Mouse (Mus musculus): ENCODE results near the gene Gm45717. TPM values are rescaled to one million over a fixed set of nuclear protein-coding genes. Genes with fewer than 3 reads are reported as not detected.

Gene Gm45717
- polyA plus RNA-seq, 1 experiment from 2014 or later = not detected

DNA sequence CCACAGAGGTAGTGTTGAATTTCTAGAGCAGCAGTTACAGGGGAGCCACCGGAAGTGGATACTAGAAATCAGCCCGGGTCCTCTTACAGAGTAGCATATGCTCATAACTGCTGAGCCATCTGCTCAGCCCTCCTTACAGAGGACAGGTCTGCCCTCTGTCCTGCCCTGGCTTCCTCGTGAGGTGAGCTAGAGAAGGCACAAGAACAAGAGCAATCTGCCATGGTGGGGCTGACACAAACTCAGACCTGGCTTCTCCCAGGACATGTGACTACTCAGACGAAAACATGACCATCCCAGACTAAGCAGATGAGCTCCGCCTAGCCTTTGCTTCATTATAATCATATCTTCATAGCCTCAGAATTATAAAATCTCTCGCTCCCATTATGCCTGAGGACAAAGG lies 4.0 kb downstream of the Gm45717 start:
- whole genome bisulfite sequencing (ENCODE audit: insufficient replicate concordance) = 61% methylated on average over 6 of the region's 6 CpGs
- no peak overlapping the region for H3K9ac ChIP-seq
- H3K4me2 ChIP-seq = no peak overlapping the region
- H3K9me3 ChIP-seq (replicated peaks) = no peaks in the 10 kb centered on the region
- DNase-seq (no peak), ATAC-seq (ENCODE audit: low read depth) (no peak)
- H3K4me3 ChIP-seq (replicated peaks) = no peak overlapping the region
- peaks cover 68% of the 10 kb centered on the region for H3K4me1 ChIP-seq (replicated peaks)
- no peaks in the 10 kb centered on the region for H3K27me3 ChIP-seq
- H3K36me3 ChIP-seq = peaks cover 25% of the 10 kb centered on the region
- no peak overlapping the region for H3K27ac ChIP-seq

DNA sequence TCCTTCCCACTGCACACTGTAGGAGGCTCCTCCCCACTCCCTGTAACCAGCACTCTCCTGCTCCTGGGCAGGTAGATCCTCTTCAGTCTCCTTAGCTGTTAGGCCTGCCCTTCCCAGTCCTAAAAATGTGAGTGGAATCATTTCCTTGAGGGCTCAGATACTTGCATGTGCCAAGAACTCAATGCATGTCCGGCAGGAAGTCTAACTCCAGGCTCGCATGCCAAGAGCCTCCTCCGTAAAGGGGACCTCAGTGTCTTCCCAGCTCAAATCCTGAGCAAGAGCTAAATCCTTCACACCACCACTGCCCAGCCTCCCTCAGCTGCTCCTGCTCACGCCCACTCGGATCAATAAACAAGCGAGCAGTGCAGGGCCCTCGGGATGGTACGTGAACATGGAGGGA lies 4.7 kb downstream of the Gm45717 start:
- H3K4me1 ChIP-seq (replicated peaks) = peaks cover 68% of the 10 kb centered on the region
- no peak overlapping the region for H3K9ac ChIP-seq
- no peaks in the 10 kb centered on the region for H3K27me3 ChIP-seq
- peaks cover 26% of the 10 kb centered on the region for H3K36me3 ChIP-seq
- 67% methylated on average over 8 of the region's 8 CpGs for WGBS (ENCODE audit: insufficient replicate concordance)
- no peak for DNase-seq
- no peaks in the 10 kb centered on the region for H3K9me3 ChIP-seq (replicated peaks)
- H3K4me2 ChIP-seq = no peak overlapping the region
- H3K4me3 ChIP-seq (replicated peaks) = no peak overlapping the region
- peak overlapping the region; percentile 22; the same call in 1 of the 2 replicates for H3K27ac ChIP-seq
- no peak for ATAC-seq (ENCODE audit: low read depth)

DNA sequence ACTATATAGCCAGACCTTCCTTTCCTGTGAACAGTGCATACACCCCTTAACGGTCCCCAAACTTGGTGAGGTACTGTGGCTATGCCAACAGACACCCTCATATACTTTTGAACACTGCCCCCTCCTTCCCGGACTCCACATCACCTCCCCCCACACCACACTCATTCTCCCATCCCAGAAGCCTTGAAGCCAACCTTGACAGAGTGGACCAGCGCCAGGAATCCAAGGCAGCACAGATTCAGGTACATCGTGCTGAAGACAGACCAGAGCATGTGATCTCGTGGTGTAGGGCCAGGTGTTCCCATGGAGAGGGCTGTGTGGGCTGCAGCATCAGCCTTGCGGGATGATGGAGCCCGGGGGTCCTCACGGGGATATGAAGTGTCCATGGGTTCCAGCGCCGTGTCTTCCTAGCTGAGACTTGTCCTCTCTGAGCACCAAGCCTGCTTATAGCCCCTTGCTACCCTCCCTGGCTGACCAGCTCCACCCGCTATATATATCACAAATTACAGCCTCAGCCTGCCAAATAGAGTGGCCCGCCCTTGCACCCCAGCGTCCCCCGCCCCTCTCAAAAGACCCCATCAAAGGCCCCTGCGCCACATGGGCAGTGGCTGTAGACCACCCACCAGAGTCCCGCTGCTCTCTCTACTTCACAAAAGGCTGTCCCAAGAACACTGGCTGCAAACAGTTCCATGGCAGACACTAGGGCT lies 5.8 kb downstream of the Gm45717 start, which contains the start of gene Ifitm5:
TSS of gene Ifitm5 (minus strand) at position 468 of the 707 bp plus-strand sequence.
- Histone ChIP-seq H3K4me1 (replicated peaks) (peaks cover 65% of the 10 kb centered on the region), H3K27ac (0 out of 2 replicates have a peak within 1 kb of the TSS, but pooled peaks have one; percentile 22), H3K9ac (no peak within 1 kb of the TSS), H3K36me3 (peaks cover 36% of the 10 kb centered on the region), H3K4me3 (replicated peaks) (no peak within 1 kb of the TSS), H3K4me2 (no peak within 1 kb of the TSS), H3K27me3 (no peaks in the 10 kb centered on the region), H3K9me3 (replicated peaks) (no peaks in the 10 kb centered on the region)
- 77% methylated on average over 16 of the region's 16 CpGs for WGBS (ENCODE audit: insufficient replicate concordance)
- ATAC-seq (ENCODE audit: low read depth) (no peak), DNase-seq (no peak)

DNA sequence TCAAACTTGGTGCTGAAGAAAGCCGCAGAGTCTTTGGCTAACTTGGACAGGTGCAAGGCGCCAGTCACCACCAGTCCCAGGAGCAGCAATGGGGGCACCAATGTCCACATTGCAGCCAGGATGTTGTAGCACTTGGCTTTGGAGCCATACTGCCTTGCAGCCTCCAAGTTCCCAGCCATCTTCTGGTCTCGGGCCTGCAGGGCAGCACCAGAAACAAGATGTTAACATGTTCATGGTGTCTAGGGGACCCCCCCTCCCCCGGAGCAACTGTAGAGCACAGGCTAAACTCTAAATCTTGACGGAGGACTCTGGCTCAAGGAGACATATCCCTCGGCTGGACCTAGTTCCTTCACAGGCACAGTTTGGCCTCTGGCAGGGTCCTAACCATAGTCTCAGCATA lies 6.5 kb downstream of the Gm45717 start:
- DNase-seq (no peak), ATAC-seq (ENCODE audit: low read depth) (no peak)
- no peak overlapping the region for H3K4me2 ChIP-seq
- H3K36me3 ChIP-seq = peaks cover 39% of the 10 kb centered on the region
- H3K4me3 ChIP-seq (replicated peaks) = no peak overlapping the region
- H3K27me3 ChIP-seq = no peaks in the 10 kb centered on the region
- H3K4me1 ChIP-seq (replicated peaks) = peaks cover 59% of the 10 kb centered on the region
- H3K9ac ChIP-seq = no peak overlapping the region
- WGBS (ENCODE audit: insufficient replicate concordance) = 68% methylated on average over 6 of the region's 6 CpGs
- H3K27ac ChIP-seq = no peak overlapping the region
- no peaks in the 10 kb centered on the region for H3K9me3 ChIP-seq (replicated peaks)

DNA sequence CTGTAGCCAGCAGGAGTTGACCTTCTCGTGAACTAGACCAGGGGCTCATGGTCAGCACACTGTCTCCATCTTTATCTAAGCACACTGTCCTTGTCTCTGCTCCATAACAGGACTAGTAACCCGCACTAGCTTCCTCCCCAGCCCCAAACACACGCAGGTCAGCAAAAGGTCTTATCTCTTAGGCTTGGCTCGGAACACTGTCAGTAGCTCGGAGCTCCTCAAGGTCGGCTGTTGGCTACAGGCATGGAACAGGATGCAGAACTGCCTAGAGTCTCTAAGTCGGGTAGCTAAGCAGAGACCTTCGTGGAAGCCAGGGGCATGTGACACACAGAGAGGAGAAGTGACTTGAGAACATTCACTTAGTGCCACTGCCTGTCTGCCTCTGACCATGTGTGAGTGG lies 7.6 kb downstream of the Gm45717 start:
- peak overlapping the region; percentile 31; the same call in 1 of the 2 replicates for H3K27ac ChIP-seq
- H3K4me1 ChIP-seq (replicated peaks) = peaks cover 57% of the 10 kb centered on the region
- no peak overlapping the region for H3K4me2 ChIP-seq
- DNase-seq = no peak
- ATAC-seq (ENCODE audit: low read depth) = 0 out of 2 replicates have a peak, but pooled peaks have one; percentile 19
- H3K27me3 ChIP-seq = no peaks in the 10 kb centered on the region
- H3K9me3 ChIP-seq (replicated peaks) = no peaks in the 10 kb centered on the region
- H3K9ac ChIP-seq = no peak overlapping the region
- WGBS (ENCODE audit: insufficient replicate concordance) = 28% methylated on average over 8 of the region's 8 CpGs
- no peak overlapping the region for H3K4me3 ChIP-seq (replicated peaks)
- peaks cover 43% of the 10 kb centered on the region for H3K36me3 ChIP-seq

DNA sequence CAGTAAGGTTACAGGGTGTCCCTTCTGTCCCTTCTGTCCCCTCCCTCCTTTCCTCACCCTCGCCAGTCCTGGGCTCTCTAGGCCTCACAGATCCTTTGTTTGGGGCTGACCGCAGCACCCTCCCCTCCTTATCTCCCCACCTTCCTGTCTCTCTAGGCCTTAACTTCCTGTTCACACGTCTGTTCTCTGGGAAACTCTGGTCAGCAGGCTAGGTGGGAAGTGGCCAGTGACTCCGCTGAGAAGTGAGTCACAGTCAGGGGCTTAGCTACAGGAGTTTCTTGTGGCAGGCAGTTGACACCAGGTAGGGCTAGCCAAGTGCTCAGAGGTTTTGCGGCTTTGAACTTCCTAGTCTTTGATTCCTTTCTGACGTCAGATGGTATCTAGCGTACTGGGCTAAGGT lies 8.8 kb downstream of the Gm45717 start:
- Histone ChIP-seq H3K4me1 (replicated peaks) (peaks cover 62% of the 10 kb centered on the region), H3K27ac (peak overlapping the region; percentile 31; the same call in 1 of the 2 replicates), H3K4me3 (replicated peaks) (no peak overlapping the region), H3K4me2 (no peak overlapping the region), H3K27me3 (no peaks in the 10 kb centered on the region), H3K36me3 (peaks cover 39% of the 10 kb centered on the region), H3K9ac (0 out of 2 replicates have a peak overlapping the region, but pooled peaks have one; percentile 17), H3K9me3 (replicated peaks) (no peaks in the 10 kb centered on the region)
- 0 out of 2 replicates have a peak, but pooled peaks have one; percentile 10 for ATAC-seq (ENCODE audit: low read depth)
- 24% methylated on average over 7 of the region's 7 CpGs for WGBS (ENCODE audit: insufficient replicate concordance)
- no peak for DNase-seq

DNA sequence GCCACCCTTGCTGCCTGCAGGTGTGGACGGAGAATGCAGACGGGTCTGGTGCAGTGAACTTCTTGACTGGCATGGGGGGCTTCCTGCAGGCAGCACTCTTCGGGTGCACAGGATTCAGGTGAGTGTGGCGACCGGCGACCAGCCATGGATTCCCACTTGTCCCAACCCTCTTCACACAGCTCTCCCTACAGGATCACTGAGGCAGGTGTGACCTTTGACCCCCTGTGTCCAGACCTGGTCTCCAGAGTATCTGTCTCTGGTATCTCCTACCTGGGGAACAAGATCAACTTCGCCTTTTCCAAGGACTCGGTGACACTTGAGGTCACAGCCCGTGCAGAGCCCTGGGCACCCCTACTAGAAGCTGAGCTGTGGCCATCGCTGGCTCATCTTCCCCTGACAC lies 9.4 kb downstream of the Gm45717 start:
- H3K4me1 ChIP-seq (replicated peaks) = peaks cover 64% of the 10 kb centered on the region
- H3K36me3 ChIP-seq = peaks cover 39% of the 10 kb centered on the region
- no peak overlapping the region for H3K9ac ChIP-seq
- H3K9me3 ChIP-seq (replicated peaks) = no peaks in the 10 kb centered on the region
- no peak overlapping the region for H3K27ac ChIP-seq
- H3K27me3 ChIP-seq = no peaks in the 10 kb centered on the region
- DNase-seq (no peak), ATAC-seq (ENCODE audit: low read depth) (no peak)
- H3K4me2 ChIP-seq = no peak overlapping the region
- 75% methylated on average over 10 of the region's 10 CpGs for WGBS (ENCODE audit: insufficient replicate concordance)
- no peak overlapping the region for H3K4me3 ChIP-seq (replicated peaks)

DNA sequence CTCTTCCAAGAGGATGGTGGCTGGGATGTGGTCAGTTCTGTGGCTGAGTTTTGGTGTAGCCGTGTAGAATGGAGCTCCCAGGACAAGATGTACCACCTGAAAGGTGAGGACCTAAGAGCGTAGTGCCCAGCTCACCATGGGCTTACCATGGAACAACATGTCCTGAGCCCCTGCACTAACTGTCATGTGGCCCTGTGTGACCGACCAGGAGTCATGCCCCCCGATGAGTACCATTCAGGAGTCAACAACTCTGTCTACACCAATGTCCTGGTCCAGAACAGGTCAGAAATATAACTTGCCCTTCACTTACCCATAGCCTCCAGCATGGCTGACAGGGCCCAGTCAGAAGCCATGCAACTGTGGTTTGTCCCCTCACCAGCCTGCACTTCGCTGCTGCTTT lies 10.5 kb downstream of the Gm45717 start:
- Histone ChIP-seq H3K9me3 (replicated peaks) (no peaks in the 10 kb centered on the region), H3K4me2 (no peak overlapping the region), H3K36me3 (peaks cover 38% of the 10 kb centered on the region), H3K4me1 (replicated peaks) (peaks cover 62% of the 10 kb centered on the region), H3K27ac (no peak overlapping the region), H3K4me3 (replicated peaks) (no peak overlapping the region), H3K9ac (no peak overlapping the region), H3K27me3 (no peaks in the 10 kb centered on the region)
- 75% methylated on average over 5 of the region's 5 CpGs for WGBS (ENCODE audit: insufficient replicate concordance)
- no peak for ATAC-seq (ENCODE audit: low read depth)
- DNase-seq = no peak

DNA sequence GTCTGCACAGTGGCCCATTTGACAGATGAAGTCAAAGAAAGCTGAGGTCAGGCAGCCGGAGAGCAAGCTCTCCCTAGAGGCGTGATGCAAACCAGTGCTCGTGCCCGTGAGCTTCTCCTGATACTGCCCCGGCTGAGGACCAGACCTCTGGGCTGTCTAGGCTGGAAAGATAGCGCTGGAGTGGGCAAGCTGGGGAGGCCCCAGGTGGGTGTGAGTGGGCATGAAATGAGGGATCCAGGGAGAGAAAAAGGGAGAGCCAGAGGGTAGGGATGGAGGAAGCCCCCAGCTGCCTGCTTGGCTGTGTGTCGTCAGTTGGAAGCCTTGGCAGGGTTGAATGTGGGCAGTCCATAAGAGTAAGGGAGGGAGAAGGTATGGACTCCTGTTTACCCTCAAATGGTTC lies 11.5 kb downstream of the Gm45717 start:
- no peak overlapping the region for H3K9ac ChIP-seq
- no peak overlapping the region for H3K27ac ChIP-seq
- H3K27me3 ChIP-seq = 0 out of 2 replicates have a peak, but pooled peaks cover under 1% of the 10 kb centered on the region
- DNase-seq (no peak), ATAC-seq (ENCODE audit: low read depth) (no peak)
- no peaks in the 10 kb centered on the region for H3K9me3 ChIP-seq (replicated peaks)
- no peak overlapping the region for H3K4me3 ChIP-seq (replicated peaks)
- H3K36me3 ChIP-seq = peaks cover 35% of the 10 kb centered on the region
- WGBS (ENCODE audit: insufficient replicate concordance) = 77% methylated on average over 7 of the region's 7 CpGs
- H3K4me1 ChIP-seq (replicated peaks) = peaks cover 65% of the 10 kb centered on the region
- H3K4me2 ChIP-seq = no peak overlapping the region

DNA sequence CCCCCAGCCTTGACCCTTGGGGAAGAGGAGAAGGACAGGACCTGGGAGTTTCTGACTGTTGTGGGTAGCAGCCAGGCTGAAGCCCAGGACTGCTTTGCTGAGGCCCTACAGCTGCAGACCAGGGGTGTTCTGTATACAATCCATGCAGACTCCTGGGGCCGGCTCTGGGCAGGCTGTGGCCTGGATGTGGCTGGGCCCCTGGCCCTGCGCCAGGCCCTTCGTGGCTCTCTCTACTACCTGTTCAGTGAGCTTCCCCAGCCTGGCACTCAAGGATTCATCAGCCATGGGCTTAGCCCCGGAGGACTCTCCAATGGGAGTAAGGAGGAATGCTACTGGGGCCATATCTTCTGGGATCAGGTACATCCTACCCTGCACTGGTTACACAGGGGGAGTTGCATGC lies 12.4 kb downstream of the Gm45717 start:
- Histone ChIP-seq H3K27ac (peak overlapping the region; percentile 84; the same call in 1 of the 2 replicates), H3K4me1 (replicated peaks) (peaks cover 66% of the 10 kb centered on the region), H3K4me3 (replicated peaks) (no peak overlapping the region), H3K27me3 (0 out of 2 replicates have a peak, but pooled peaks cover 4% of the 10 kb centered on the region), H3K36me3 (peaks cover 26% of the 10 kb centered on the region), H3K9me3 (replicated peaks) (no peaks in the 10 kb centered on the region), H3K4me2 (no peak overlapping the region), H3K9ac (no peak overlapping the region)
- ATAC-seq (ENCODE audit: low read depth) = no peak
- WGBS (ENCODE audit: insufficient replicate concordance) = 70% methylated on average over 4 of the region's 4 CpGs
- DNase-seq = no peak

DNA sequence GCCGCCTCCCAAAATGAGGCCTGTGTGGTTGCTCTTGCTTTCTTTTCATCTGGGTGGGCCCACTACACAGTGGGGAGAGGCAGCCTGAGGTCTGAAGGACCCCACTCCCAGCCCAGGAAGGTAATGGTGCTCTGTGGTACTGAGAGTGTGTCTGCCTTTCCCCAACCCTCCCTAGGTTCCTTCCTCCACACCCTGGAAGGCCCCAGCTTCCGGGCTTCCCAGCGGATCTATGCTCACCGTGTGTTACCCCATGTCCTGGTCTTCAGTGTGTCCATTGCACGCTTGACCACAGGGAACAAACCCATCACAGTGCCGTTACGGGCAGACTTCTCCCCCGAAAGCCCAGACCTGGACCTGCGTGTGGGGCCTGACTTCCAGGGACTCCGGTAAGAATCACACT lies 12.9 kb downstream of the Gm45717 start:
- ATAC-seq (ENCODE audit: low read depth) (no peak), DNase-seq (no peak)
- Histone ChIP-seq H3K9ac (no peak overlapping the region; the same call in 1 of the 2 replicates), H3K9me3 (replicated peaks) (no peaks in the 10 kb centered on the region), H3K4me2 (no peak overlapping the region; the same call in 1 of the 2 replicates), H3K27me3 (0 out of 2 replicates have a peak, but pooled peaks cover 4% of the 10 kb centered on the region), H3K36me3 (peaks cover 22% of the 10 kb centered on the region), H3K4me1 (replicated peaks) (peaks cover 60% of the 10 kb centered on the region), H3K4me3 (replicated peaks) (peak overlapping the region; percentile 64; the same call in 1 of the 2 replicates), H3K27ac (peak overlapping the region; percentile 84; the same call in 1 of the 2 replicates)
- WGBS (ENCODE audit: insufficient replicate concordance) = 76% methylated on average over 10 of the region's 10 CpGs

Measured in liver, embryonic 13.5 days (tissue).